Mouse (Mus musculus) ES-E14 (cell line): ENCODE measurements at regions not wholly inside any gene's neighbourhood (a gene's known extent, or its start where the extent isn't known, plus 50 kb on each side); places are given as distances from the start of the nearest gene placed in this dataset.

Source experiments
- HCFC1 ChIP-seq: IDR thresholded peaks from 2 replicates; pipeline ENCODE4 v1.6.1; 2012; ENCODE audit warnings: low read length, inconsistent platforms, borderline replicate concordance; ENCODE audit not compliant: insufficient read depth
- ZC3H11A ChIP-seq: IDR thresholded peaks from 2 replicates; pipeline ENCODE4 v1.6.1; 2012; ENCODE audit warnings: low read depth, mild to moderate bottlenecking, inconsistent platforms, low read length, borderline replicate concordance

DNA sequence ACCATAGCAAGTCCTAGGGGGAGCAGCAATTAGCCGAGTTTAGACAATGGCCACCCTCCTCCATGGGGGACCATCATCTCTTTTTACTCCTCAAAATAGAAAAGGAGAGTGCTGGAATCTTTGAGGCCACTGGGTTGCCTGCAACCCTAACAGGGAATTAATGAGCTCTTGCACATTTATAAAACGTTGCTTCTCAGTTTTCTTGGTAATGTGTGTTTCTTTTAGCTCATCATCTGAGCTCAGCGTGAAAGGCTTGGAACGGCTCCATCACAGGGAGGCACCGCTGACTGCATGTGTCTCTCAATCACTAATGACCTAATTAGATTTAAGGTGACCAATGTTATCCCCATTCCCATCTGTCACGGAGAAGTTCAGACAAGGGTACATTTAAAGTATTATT is 595.9 kb downstream of the Tmem132b start:
- no peak for TF ChIP-seq ZC3H11A
- TF ChIP-seq HCFC1 = no peak
